Mouse (Mus musculus) cerebellum, adult 2 months (tissue): Measurements from ENCODE around the gene Pck2. TPM values are rescaled to one million over a fixed set of nuclear protein-coding genes. Genes with fewer than 3 reads are reported as not detected.

Source experiments
- DNase-seq, 2 experiments: peaks; one replicate each; pipeline ENCODE4 v3.0.0; 2021
- H3K27ac ChIP-seq: fragments of 200-500 bp; 2 replicates; pipeline ENCODE4 v1.5.1; 2012; ENCODE audit warnings: low read length, control low read depth, inconsistent platforms; ENCODE audit not compliant: insufficient read depth
- H3K27me3 ChIP-seq: fragments of 200-500 bp; 2 replicates; pipeline ENCODE4 v1.6.1; 2012; ENCODE audit warnings: inconsistent platforms, mild to moderate bottlenecking, low read length, moderate library complexity; ENCODE audit not compliant: control insufficient read depth, insufficient read depth
- H3K4me1 ChIP-seq: fragments of 200-500 bp; 2 replicates; pipeline ENCODE4 v1.6.1; 2011; ENCODE audit warnings: low read length; ENCODE audit not compliant: control insufficient read depth, insufficient read depth
- H3K4me3 ChIP-seq: fragments of 200-500 bp; replicated peaks from 2 replicates; pipeline ENCODE3; 2011; ENCODE audit warnings: mild to moderate bottlenecking, low read depth, low read length, control low read depth; ENCODE audit not compliant: insufficient read depth
- CTCF ChIP-seq: fragments of 200-500 bp; IDR thresholded peaks from 2 replicates; pipeline ENCODE4 v1.5.1; 2011; ENCODE audit warnings: low read depth, mild to moderate bottlenecking, control low read depth, low read length, moderate library complexity, borderline replicate concordance; ENCODE audit not compliant: insufficient read depth
- POLR2A ChIP-seq: fragments of 200-500 bp; IDR thresholded peaks from 2 replicates; pipeline ENCODE4 v1.6.1; 2011; ENCODE audit warnings: low read length, control low read depth, borderline replicate concordance; ENCODE audit not compliant: insufficient read depth
- WGBS: fragments of 180-500 bp; shearing (Covaris S2); methylation state at CpG from one replicate; pipeline ENCODE4 v1.1.7; 2018; 5-methylcytosine and 5-hydroxymethylcytosine counted together
- polyA plus RNA-seq: library from polyadenylated mRNA; depleted of rRNA; stranded (reverse); fragments of >200 nt; gene quantifications from 2 replicates; pipeline ENCODE4 v1.2.3, GENCODE M21; 2012

Gene Pck2
- polyA plus RNA-seq, 1 experiment, result 44.8 TPM

DNA sequence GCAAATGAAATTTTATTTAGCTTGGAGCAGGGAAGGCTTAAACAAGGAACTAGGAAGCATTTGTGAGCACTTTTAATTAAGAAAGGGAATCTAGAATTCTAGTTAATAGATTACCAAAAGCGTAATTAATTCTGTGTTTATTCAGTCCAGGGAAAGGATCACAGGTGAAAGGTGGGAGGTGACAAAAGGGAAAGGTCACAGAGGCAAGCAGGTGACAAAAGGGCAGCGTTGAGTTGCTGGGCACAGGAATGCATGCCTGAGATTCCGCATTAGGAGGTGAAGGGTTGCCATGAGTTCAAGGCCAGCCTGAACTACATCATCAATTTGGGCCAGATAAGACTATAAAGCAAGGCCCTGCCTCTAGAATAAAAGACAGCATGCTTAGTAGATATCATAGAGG is 27.4 kb downstream of the Pck2 start:
- 94% methylated on average over 3 of the region's 3 CpGs for WGBS
- Histone ChIP-seq H3K4me1 (no peaks in the 10 kb centered on the region), H3K27me3 (no peaks in the 10 kb centered on the region), H3K4me3 (no peak overlapping the region), H3K27ac (no peak overlapping the region)
- no peak for DNase-seq
- TF ChIP-seq CTCF, result no peak
- no peak for TF ChIP-seq POLR2A

DNA sequence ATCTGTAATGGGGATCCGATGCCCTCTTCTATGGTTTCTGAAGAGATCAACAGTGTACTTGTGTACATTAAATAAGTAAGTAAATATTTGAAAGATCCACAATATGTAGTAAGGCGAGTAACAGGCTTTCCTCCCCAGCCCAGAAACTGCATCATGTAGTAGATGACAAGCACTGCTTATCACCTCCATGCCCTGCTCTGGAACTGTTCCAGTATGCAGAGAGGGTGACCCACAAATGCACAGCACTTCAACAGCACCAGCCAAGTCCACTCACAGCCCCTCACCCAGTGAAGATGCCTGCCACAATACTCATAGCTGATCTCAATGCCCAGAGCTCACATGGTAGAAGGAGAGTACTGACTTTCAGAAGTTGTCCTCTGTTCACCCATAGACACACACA is 30.5 kb downstream of the Pck2 start:
- Histone ChIP-seq H3K4me1 (no peaks in the 10 kb centered on the region), H3K27ac (no peak overlapping the region), H3K4me3 (no peak overlapping the region), H3K27me3 (no peaks in the 10 kb centered on the region)
- 90% methylated on average over 2 of the region's 2 CpGs for WGBS
- DNase-seq, result no peak
- TF ChIP-seq POLR2A (no peak), CTCF (no peak)

DNA sequence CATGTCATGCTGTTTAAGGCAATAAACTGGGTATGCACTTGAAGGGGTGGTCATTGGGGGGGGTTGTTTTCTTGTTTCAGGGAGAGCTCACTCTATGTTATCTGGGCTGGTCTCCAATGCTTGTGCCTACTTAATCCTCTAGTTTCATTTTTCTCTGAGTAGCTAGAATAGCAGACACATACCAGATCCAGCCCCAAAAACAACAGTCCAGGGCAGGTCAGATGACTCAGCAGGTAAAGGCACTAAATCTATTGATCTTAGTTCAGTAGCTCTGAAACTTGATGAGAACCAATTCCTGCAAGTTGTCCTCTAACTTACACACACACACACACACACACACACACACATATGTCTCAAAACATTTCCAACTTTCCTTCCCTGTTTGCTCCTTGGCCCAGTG is 31.7 kb downstream of the Pck2 start:
- H3K4me1 ChIP-seq, result no peaks in the 10 kb centered on the region
- H3K27ac ChIP-seq, result no peak overlapping the region
- H3K27me3 ChIP-seq, result no peaks in the 10 kb centered on the region
- TF ChIP-seq CTCF (no peak), POLR2A (no peak)
- no peak for DNase-seq
- no peak overlapping the region for H3K4me3 ChIP-seq

DNA sequence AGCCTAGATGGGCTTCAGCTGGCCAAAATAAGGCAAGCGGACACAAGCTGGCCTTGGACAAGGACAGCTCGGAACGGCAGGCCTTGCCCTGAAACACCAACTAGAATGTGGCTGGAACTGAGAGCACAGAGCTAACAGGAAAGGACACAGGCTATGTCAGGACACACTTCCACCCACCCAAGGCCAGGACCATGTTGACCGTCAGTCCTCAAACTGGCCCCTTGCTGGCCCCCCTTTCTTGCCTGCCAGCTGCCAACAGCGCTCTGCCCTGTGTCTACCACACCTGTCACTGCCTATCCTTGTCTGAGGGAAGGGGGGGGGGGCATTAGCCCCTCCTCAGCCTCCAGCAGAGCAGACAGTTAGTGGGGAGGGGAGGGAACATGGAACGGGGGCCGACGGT is 35.2 kb downstream of the Pck2 start, which contains the start of gene Fitm1:
Gene Fitm1, plus strand, starts transcription at position 316 of the 400 bp plus-strand sequence.
- no peaks in the 10 kb centered on the region for H3K4me1 ChIP-seq
- WGBS, result 66% methylated on average over 8 of the region's 8 CpGs
- H3K4me3 ChIP-seq, result no peak within 1 kb of the TSS
- no peaks in the 10 kb centered on the region for H3K27me3 ChIP-seq
- TF ChIP-seq CTCF, result no peak
- no peak within 1 kb of the TSS for H3K27ac ChIP-seq
- no peak for DNase-seq

DNA sequence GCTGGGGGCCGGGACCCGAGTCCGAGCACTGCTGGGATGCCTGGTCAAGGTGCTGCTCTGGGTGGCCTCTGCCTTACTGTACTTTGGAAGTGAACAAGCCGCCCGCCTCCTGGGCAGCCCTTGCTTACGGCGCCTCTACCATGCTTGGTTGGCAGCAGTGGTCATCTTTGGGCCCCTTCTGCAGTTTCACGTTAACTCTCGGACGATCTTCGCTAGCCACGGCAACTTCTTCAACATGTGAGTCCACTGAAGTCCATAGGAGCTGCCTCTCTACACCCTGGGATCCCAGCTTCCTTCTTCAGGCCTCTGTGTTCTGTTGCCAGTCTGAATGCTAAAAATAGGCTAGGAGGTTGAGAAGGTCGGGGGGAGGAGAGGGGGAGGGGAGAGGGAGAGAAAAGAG is 35.6 kb downstream of the Pck2 start:
- H3K4me1 ChIP-seq, result no peaks in the 10 kb centered on the region
- no peak overlapping the region for H3K4me3 ChIP-seq
- TF ChIP-seq POLR2A (no peak), CTCF (no peak)
- H3K27ac ChIP-seq, result no peak overlapping the region
- no peak for DNase-seq
- no peaks in the 10 kb centered on the region for H3K27me3 ChIP-seq
- 68% methylated on average over 13 of the region's 13 CpGs for WGBS

DNA sequence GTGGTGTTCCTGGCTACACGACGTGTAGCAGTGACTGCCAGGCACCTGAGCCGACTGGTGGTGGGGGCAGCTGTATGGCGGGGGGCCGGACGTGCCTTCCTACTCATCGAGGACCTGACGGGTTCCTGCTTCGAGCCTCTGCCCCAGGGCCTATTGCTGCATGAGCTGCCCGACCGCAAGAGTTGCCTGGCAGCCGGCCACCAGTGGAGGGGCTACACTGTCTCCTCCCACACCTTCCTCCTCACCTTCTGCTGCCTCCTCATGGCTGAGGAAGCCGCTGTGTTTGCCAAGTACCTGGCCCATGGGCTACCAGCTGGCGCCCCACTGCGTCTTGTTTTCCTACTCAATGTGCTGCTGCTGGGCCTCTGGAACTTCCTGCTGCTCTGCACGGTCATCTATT is 36.3 kb downstream of the Pck2 start:
- Histone ChIP-seq H3K4me3 (no peak overlapping the region), H3K27ac (no peak overlapping the region), H3K27me3 (no peaks in the 10 kb centered on the region), H3K4me1 (no peaks in the 10 kb centered on the region)
- WGBS, result 58% methylated on average over 16 of the region's 16 CpGs
- TF ChIP-seq POLR2A, result no peak
- no peak for TF ChIP-seq CTCF
- no peak for DNase-seq

DNA sequence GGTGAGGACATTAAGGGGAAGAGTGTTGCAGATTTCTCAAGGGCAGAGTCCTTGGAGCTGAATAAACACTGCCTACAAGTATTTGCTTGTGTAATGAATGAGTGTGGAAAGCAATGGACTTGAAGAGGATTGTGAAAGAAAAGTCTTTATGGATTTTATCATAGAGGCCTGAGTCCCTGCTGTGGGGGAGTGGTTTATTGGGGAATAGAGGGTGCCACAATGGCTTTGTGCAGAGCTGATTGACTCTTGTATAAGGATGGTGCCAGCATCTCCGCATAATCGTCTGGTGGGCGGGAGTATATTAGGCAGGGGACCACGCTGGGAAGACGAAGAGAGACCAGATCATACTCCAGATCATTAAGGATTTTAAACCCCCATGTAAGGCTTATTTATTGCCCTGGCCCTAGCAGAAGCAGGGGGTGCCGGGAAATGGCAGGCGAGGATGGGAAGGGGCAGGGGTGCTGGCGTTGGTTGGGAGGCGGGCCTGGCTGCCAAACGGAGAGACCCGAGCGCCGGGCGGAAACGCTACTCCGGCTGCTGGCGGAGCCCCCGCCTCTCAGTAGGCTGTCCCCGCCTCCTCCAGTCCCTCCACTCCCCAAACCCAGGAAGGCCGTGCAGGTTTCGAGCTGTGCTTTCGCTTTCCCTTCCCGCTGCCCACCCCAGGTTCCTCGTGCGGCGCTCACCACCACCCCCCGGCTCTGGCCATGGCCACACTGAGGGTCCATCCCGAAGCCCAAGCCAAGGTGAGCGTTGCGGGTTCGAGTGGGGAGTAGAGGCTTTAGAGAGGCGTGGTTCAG is 38.0 kb downstream of the Pck2 start, which contains the start of gene Psme1:
Gene Psme1, plus strand, starts transcription at position 253 of the 797 bp plus-strand sequence.
- peak; percentile 59 to 64 for DNase-seq
- H3K4me1 ChIP-seq, result no peaks in the 10 kb centered on the region
- peak within 1 kb of the TSS; percentile 56 for H3K27ac ChIP-seq
- H3K27me3 ChIP-seq, result no peaks in the 10 kb centered on the region
- 1% methylated on average over 32 of the region's 32 CpGs for WGBS
- TF ChIP-seq POLR2A, result no peak
- TF ChIP-seq CTCF, result no peak
- H3K4me3 ChIP-seq, result peak within 1 kb of the TSS; percentile 66

DNA sequence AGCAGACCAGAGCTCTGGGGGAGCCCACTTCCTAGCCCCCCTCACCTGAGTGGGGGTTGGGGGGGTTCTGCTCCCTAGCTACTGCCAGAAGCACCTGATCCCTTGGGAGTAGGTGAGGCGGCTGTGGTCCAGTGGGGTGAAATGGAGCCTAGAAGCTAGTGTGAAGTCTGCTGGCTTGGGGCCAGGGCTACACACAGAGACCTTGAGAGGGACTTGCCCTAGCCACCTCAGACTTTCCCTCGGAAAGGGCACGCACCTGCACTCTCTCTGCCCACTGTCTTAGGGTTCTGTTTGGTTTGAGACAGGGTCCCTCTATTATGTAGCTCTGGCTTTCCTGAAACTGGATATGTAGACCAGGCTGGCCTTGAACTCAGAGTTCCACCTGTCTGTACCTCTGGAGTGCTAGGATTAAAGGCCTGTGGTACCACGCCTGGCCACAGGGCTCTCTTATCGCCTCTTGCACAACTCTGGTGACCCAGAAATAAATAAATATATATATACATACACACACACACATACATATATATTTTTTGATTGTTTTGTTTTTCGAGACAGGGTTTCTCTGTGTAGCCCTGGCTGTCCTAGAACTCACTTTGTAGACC is 38.7 kb downstream of the Pck2 start:
- Histone ChIP-seq H3K4me3 (peak overlapping the region; percentile 66), H3K27ac (peak overlapping the region; percentile 56; the same call in 1 of the 2 replicates), H3K4me1 (no peaks in the 10 kb centered on the region), H3K27me3 (no peaks in the 10 kb centered on the region)
- peak in 1 of 2 experiments; percentile 41 for DNase-seq
- 34% methylated on average over 6 of the region's 6 CpGs for WGBS
- no peak for TF ChIP-seq CTCF
- TF ChIP-seq POLR2A, result no peak
